Mouse (Mus musculus): ENCODE data around the gene Ppp2r2d.
A peak's percentile ranks its signal among the peaks of the same experiment; 100 is the strongest.

Gene Ppp2r2d

GRCm38 (mm10) chr7:138845544-138846391, at the start of gene Ppp2r2d, which contains the start of gene Mapk1ip1:
Ppp2r2d (plus strand) TSS chr7:138846079.
Mapk1ip1 (minus strand) TSS chr7:138846273.
- peak; percentile 97 for DNase-seq (ENCODE audit: low spot score)

GRCm38 (mm10) chr7:138803386-138803785, 42.5 kb upstream of the Ppp2r2d start:
- DNase-seq (ENCODE audit: low spot score): no peak

- DNase-seq (ENCODE audit: low spot score): no peak
Measured at GRCm38 (mm10) chr7:138807146-138807545, 38.7 kb upstream of the Ppp2r2d start.

- peak; percentile 12 for DNase-seq (ENCODE audit: low spot score)
Measured at GRCm38 (mm10) chr7:138813213-138813875, 32.5 kb upstream of the Ppp2r2d start.

- no peak for DNase-seq (ENCODE audit: low spot score)
Measured at GRCm38 (mm10) chr7:138818314-138818713, 27.6 kb upstream of the Ppp2r2d start.

- no peak for DNase-seq (ENCODE audit: low spot score)
Measured at GRCm38 (mm10) chr7:138824423-138824822, 21.5 kb upstream of the Ppp2r2d start.

GRCm38 (mm10) chr7:138824995-138825756, 20.7 kb upstream of the Ppp2r2d start:
- no peak for DNase-seq (ENCODE audit: low spot score)

- DNase-seq (ENCODE audit: low spot score): peak; percentile 65
Measured at GRCm38 (mm10) chr7:138827812-138828211, 18.1 kb upstream of the Ppp2r2d start.

- no peak for DNase-seq (ENCODE audit: low spot score)
Measured at GRCm38 (mm10) chr7:138835028-138835427, 10.9 kb upstream of the Ppp2r2d start.

GRCm38 (mm10) chr7:138840594-138841021, 5.3 kb upstream of the Ppp2r2d start:
- peak; percentile 75 for DNase-seq (ENCODE audit: low spot score)

- no peak for DNase-seq (ENCODE audit: low spot score)
Measured at GRCm38 (mm10) chr7:138841436-138842151, 4.3 kb upstream of the Ppp2r2d start.

GRCm38 (mm10) chr7:138843421-138843820, 2.5 kb upstream of the Ppp2r2d start:
- no peak for DNase-seq (ENCODE audit: low spot score)

GRCm38 (mm10) chr7:138845111-138845510, 768 bp upstream of the Ppp2r2d start:
- DNase-seq (ENCODE audit: low spot score): no peak

GRCm38 (mm10) chr7:138846502-138846991, 668 bp downstream of the Ppp2r2d start:
- no peak for DNase-seq (ENCODE audit: low spot score)

- DNase-seq (ENCODE audit: low spot score): no peak
Measured at GRCm38 (mm10) chr7:138847316-138848027, 1.6 kb downstream of the Ppp2r2d start.

- no peak for DNase-seq (ENCODE audit: low spot score)
Measured at GRCm38 (mm10) chr7:138848028-138848920, 2.4 kb downstream of the Ppp2r2d start.

- DNase-seq (ENCODE audit: low spot score): no peak
Measured at GRCm38 (mm10) chr7:138850083-138850482, 4.2 kb downstream of the Ppp2r2d start.

- no peak for DNase-seq (ENCODE audit: low spot score)
Measured at GRCm38 (mm10) chr7:138853417-138854031, 7.6 kb downstream of the Ppp2r2d start.

- no peak for DNase-seq (ENCODE audit: low spot score)
Measured at GRCm38 (mm10) chr7:138854201-138854600, 8.3 kb downstream of the Ppp2r2d start.

All from urinary bladder, postnatal 14 days (tissue).